Mouse (Mus musculus) skeletal muscle tissue, adult 2 months (tissue): Measurements from ENCODE around the gene Mup11.
"Not testable (repeated sequence)": the region's sequence is repeated elsewhere in the genome, so short reads cannot be mapped to it uniquely, and the experiment has no call there.

Source experiments
- DNase-seq: peaks from one replicate; pipeline ENCODE4 v3.0.0-alpha.2; 2012; ENCODE audit warnings: low read depth, low spot score

Mup11 gene

GRCm38 (mm10) chr4:60662311-60662710 is at the start of gene Mup11:
Mup11 (minus strand) TSS chr4:60662411.
- not testable (repeated sequence) for DNase-seq
